Mouse (Mus musculus) small intestine, adult 2 months (tissue): ENCODE results near the gene Rab19.
"Not testable (repeated sequence)": the region's sequence is repeated elsewhere in the genome, so short reads cannot be mapped to it uniquely, and the experiment has no call there.

Source experiments
- CTCF ChIP-seq: fragments of 200-500 bp; IDR thresholded peaks from 2 replicates; pipeline ENCODE4 v1.5.1; 2012; ENCODE audit warnings: low read depth, mild to moderate bottlenecking, control low read depth, inconsistent platforms, low read length, moderate library complexity, mixed read lengths; ENCODE audit not compliant: insufficient replicate concordance, insufficient read length; ENCODE audit errors: extremely low read depth
- POLR2A ChIP-seq: fragments of 200-500 bp; IDR thresholded peaks from 2 replicates; pipeline ENCODE4 v1.6.1; 2012; ENCODE audit warnings: low read depth, mild to moderate bottlenecking, control low read depth, inconsistent platforms, low read length, moderate library complexity

DNA sequence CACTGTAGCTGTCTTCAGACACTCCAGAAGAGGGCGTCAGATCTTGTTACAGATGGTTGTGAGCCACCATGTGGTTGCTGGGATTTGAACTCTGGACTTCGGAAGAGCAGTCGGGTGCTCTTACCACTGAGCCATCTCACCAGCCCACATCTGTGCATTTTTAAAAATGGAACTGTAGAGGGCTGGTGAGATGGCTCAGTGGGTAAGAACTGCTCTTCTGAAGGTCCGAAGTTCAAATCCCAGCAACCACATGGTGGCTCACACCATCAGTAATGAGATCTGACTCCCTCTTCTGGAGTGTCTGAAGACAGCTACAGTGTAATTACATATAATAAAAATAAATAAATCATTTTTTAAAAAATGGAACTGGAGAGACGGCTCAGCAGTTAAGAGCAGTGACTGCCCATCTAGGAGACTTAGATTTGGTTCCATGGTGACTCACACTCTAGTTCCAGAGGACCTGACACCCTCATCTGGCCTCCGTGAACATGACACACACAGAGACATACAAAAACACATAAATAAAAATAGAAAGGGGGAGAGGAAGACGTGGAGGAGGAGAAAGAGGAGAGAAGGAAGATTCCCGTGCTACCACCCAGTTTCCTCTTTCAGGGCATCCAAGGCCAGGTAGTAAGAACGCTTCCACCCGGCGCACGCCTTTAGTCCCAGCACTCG, 2.7 kb upstream of the Rab19 start:
- not testable (repeated sequence) for TF ChIP-seq POLR2A, CTCF
